Mouse (Mus musculus): ENCODE data around the gene Nat8f2.

Gene Nat8f2

DNA sequence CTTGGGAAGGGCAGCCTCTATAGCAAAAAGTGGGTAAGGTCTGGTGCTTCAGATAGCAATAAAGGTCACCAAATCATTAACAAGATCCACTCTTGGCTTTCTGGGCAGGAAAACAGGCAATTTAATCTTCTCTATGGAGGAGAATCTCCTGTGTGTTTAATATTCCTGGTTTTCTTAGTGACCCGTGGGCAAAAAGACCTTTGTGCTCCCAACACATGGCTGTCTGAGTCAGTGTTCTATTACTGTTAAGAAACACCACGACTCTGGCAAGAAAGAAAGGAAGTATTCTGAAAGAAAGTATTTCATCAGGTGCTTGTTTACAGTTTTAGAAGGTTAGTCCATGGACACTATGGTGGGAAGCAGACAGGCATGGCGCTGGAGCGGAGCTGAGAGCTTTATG lies 46.7 kb downstream of the Nat8f2 start:
- DNase-seq (ENCODE audit: low spot score) = no peak

DNA sequence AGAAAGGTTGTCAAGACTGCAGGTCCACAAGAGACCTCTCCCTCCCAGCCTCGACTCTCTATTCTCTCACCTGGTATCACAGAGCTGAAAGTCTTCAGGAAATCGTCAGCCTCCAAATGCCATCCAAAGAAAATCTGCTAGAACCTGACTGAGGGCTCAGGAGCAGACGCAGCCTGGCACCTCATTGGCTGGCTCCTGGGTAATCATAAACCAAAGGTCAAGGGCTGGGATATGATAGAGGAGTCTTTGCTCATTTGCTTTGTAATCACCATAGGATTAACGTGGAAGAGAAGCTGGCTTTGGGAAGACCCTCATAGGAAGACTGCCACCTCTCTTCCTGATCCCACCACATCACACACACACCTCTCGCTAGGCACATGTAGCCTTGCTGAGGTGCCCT lies 48.1 kb downstream of the Nat8f2 start, which contains the start of the genes Nat8f6 and Nat8f5:
Gene Nat8f6, minus strand, starts transcription at position 118 of the 400 bp plus-strand sequence.
Gene Nat8f5, minus strand, starts transcription at position 136 of the 400 bp plus-strand sequence.
- no peak for DNase-seq (ENCODE audit: low spot score)

DNA sequence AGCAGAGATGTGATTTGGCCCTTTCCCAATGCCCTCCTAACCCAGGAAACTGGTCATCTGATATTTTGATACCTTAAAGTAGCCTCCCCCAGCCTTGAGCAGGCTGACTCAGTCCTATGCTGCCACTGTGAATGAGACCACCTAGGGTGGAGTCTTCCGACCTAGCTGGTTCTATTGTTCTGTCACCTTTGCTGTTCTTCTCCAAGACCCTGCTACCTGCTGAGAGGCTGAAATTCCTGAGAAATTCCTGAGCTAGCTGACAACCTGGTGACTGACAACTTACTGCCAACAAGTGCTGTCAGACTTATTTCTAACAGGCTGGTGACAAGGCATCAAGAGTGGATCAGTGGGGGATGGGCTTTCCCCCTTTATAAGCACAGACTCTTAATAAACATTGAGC lies 50.6 kb downstream of the Nat8f2 start:
- no peak for DNase-seq (ENCODE audit: low spot score)
